Mouse (Mus musculus) splenic B cell, adult 2 months (primary cell): ENCODE measurements at regions not wholly inside any gene's neighbourhood (a gene's known extent, or its start where the extent isn't known, plus 50 kb on each side); places are given as distances from the start of the nearest gene placed in this dataset.

Experiments
- DNase-seq: peaks from one replicate; pipeline ENCODE4 v3.0.0-alpha.2; 2011; ENCODE audit warnings: low read depth, low spot score
- H3K27me3 ChIP-seq: 2 replicates; pipeline ENCODE4 v1.6.1; 2012; ENCODE audit warnings: mild to moderate bottlenecking, low read length, moderate library complexity, mixed read lengths; ENCODE audit not compliant: control insufficient read depth, poor library complexity, insufficient read depth, severe bottlenecking
- H3K36me3 ChIP-seq: 2 replicates; pipeline ENCODE4 v1.6.1; 2012; ENCODE audit warnings: mild to moderate bottlenecking, low read length, moderate library complexity, mixed read lengths; ENCODE audit not compliant: control insufficient read depth, poor library complexity, insufficient read depth, severe bottlenecking

DNA sequence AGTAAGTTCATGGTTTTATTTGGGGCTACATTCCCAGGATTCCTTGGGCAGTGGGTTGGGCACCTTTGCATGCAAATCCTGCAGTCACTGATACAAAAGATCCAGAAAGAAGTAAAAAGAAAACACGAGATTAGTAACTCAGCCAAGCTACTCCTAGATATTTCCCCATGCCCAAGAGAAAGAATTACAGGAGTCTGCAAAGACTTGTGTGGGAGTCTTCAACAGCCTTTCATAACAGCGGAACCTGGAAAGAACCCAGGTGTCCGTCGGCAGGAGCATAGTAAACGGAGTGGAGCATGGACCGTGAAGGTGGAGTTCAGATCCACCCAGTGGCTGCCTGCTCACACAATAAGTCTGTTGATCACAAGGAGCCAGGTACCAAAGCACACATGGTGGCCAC, 121.1 kb upstream of the A530016L24Rik start:
- Histone ChIP-seq H3K27me3 (no peaks in the 10 kb centered on the region), H3K36me3 (no peaks in the 10 kb centered on the region)
- DNase-seq, result no peak

GRCm38 (mm10) chr12:112369581-112370371, 119.5 kb upstream of the A530016L24Rik start:
- Histone ChIP-seq H3K36me3 (no peaks in the 10 kb centered on the region), H3K27me3 (no peaks in the 10 kb centered on the region)
- no peak for DNase-seq

- Histone ChIP-seq H3K36me3 (no peaks in the 10 kb centered on the region), H3K27me3 (no peaks in the 10 kb centered on the region)
- no peak for DNase-seq
These were observed 116.8 kb upstream of the A530016L24Rik start for GRCm38 (mm10) chr12:112372234-112373050.

- DNase-seq, result no peak
- no peaks in the 10 kb centered on the region for H3K27me3 ChIP-seq
- H3K36me3 ChIP-seq, result no peaks in the 10 kb centered on the region
These were observed 115.3 kb upstream of the A530016L24Rik start for GRCm38 (mm10) chr12:112373966-112374365.

- Histone ChIP-seq H3K27me3 (no peaks in the 10 kb centered on the region), H3K36me3 (no peaks in the 10 kb centered on the region)
- no peak for DNase-seq
These were observed 113.0 kb upstream of the A530016L24Rik start for GRCm38 (mm10) chr12:112376236-112376635.

DNA sequence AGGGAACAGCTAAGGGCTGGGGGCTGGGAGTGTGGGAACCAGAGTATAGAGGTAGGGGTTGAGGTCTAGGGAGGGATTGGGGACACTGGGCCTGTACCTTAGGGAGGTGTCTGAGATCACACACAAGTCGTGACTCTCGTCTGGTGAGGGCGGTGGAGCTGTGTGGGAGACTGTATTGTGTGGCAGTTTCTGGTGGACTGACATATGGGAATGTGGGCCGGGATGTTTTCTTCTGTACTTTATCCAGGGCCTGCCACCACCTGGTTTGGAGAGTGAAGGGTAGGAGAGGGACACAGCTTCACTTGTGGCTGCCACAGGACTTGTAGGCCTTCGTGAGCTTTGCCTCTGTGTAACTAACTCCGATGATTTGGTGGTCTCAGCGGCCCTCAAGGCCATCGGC, 112.5 kb upstream of the A530016L24Rik start:
- no peak for DNase-seq

GRCm38 (mm10) chr12:112378482-112379243, 110.6 kb upstream of the A530016L24Rik start:
- no peaks in the 10 kb centered on the region for H3K36me3 ChIP-seq
- DNase-seq, result no peak
- H3K27me3 ChIP-seq, result no peaks in the 10 kb centered on the region

More for the DNA sequence above, 112.5 kb upstream of the A530016L24Rik start:
- Histone ChIP-seq H3K27me3 (no peaks in the 10 kb centered on the region), H3K36me3 (no peaks in the 10 kb centered on the region)

- Histone ChIP-seq H3K27me3 (no peaks in the 10 kb centered on the region), H3K36me3 (no peaks in the 10 kb centered on the region)
- no peak for DNase-seq
These were observed 101.4 kb upstream of the A530016L24Rik start for GRCm38 (mm10) chr12:112387836-112388235.

GRCm38 (mm10) chr12:112395909-112396308, 93.3 kb upstream of the A530016L24Rik start:
- DNase-seq, result no peak
- no peaks in the 10 kb centered on the region for H3K36me3 ChIP-seq

GRCm38 (mm10) chr12:112403688-112404240, 85.5 kb upstream of the A530016L24Rik start:
- DNase-seq, result no peak
- H3K27me3 ChIP-seq, result no peaks in the 10 kb centered on the region
- no peaks in the 10 kb centered on the region for H3K36me3 ChIP-seq

More at GRCm38 (mm10) chr12:112395909-112396308, 93.3 kb upstream of the A530016L24Rik start:
- no peaks in the 10 kb centered on the region for H3K27me3 ChIP-seq

DNA sequence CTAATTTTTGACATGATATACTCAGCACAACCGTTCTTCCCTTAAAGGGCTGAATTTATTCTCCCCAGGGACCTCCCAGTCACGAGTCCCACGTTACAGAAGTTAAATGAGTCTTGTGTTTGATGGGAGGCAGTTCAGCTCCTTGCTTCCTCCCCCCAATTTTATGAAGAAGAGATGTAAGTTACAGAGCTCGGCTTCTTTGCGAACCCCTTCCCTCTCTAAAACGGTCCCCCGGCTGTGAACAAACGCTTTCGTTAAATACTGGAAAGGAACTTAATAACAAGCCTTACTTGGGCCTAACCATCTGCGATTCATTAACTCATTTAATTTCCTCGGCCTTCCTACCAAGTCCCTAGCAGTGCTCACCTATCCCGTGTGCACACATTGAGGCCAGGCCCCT, 84.9 kb upstream of the A530016L24Rik start:
- no peaks in the 10 kb centered on the region for H3K27me3 ChIP-seq
- H3K36me3 ChIP-seq, result no peaks in the 10 kb centered on the region
- DNase-seq, result no peak

GRCm38 (mm10) chr12:112405781-112406213, 83.5 kb upstream of the A530016L24Rik start:
- H3K36me3 ChIP-seq, result no peaks in the 10 kb centered on the region
- DNase-seq, result no peak
- H3K27me3 ChIP-seq, result no peaks in the 10 kb centered on the region

DNA sequence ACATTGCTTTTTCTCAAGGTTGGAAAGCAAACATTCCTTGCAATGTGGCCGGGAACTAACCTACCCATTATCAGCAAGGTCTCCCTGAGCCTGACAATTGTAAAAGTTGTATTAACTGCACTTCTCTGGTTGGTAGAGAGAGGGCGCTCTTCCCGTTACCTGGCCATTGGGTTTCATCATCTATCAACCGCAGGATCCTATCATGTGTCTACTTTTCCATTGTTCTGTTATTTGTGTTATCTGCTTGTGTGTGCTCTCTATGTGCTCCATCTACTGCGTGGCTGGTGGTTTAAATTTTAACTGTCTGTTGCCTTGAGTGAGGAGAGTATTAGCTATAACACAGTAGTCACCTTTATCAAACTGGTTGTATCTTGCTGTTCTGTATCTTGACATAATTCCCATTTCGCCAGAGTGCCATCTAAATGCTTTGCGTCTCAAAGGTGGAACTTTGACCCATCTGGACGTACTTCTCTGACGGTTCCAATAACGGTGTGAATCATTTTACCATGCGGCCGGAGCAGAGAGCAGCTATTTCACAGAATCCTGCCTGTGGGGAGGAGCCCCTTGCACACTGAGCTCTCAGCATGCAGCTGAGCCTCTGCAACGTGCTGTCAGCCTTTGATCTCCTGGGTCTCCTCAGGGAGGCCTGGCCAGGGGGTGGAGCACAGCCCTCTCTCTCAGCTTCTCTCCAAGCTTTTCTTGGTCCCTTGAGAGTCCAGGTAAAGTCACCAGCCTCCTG, 77.5 kb upstream of the A530016L24Rik start:
- DNase-seq, result no peak
- no peaks in the 10 kb centered on the region for H3K27me3 ChIP-seq
- no peaks in the 10 kb centered on the region for H3K36me3 ChIP-seq

DNA sequence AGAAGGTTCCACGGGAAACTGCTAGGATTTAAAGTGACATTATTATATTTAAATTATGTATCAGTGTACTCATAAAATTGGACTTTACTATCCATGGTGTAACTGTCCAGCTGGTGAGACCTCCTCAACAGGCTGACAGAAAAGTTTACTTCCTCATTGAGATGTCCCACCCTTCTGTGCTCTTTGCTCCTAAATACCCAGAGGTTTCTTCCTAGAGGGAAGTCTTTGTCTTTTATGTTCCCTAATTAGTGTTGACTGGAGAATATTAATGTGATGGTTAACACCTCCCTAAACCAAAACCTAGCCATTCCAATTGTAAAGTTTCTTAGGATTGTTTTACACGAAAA, 76.9 kb upstream of the A530016L24Rik start:
- no peak for DNase-seq

More for the DNA sequence above, 76.9 kb upstream of the A530016L24Rik start:
- Histone ChIP-seq H3K36me3 (no peaks in the 10 kb centered on the region), H3K27me3 (no peaks in the 10 kb centered on the region)
